Mouse (Mus musculus) frontal cortex, postnatal 25 days (tissue): ENCODE results near the gene Vcam1.

Source experiments
- DNase-seq, 2 experiments: peaks; one replicate each; pipeline ENCODE4 v3.0.0; 2022; ENCODE audit warnings: low spot score in 2 of 2

Vcam1 gene

GRCm38 (mm10) chr3:116129259-116129738 lies at the start of gene Vcam1:
Gene Vcam1, minus strand, starts transcription at chr3:116129688.
- DNase-seq: peak; percentile 14 to 18

- no peak for DNase-seq
Measured at GRCm38 (mm10) chr3:116175106-116175505, 45.6 kb upstream of the Vcam1 start.

- DNase-seq: no peak
Measured at GRCm38 (mm10) chr3:116171461-116171860, 42.0 kb upstream of the Vcam1 start.

- DNase-seq: no peak
Measured at GRCm38 (mm10) chr3:116168056-116168455, 38.6 kb upstream of the Vcam1 start.

- no peak for DNase-seq
Measured at GRCm38 (mm10) chr3:116166296-116166695, 36.8 kb upstream of the Vcam1 start.

- no peak for DNase-seq
Measured at GRCm38 (mm10) chr3:116165030-116165429, 35.5 kb upstream of the Vcam1 start.

- no peak for DNase-seq
Measured at GRCm38 (mm10) chr3:116163517-116163916, 34.0 kb upstream of the Vcam1 start.

GRCm38 (mm10) chr3:116162097-116162666 lies 32.7 kb upstream of the Vcam1 start:
- no peak for DNase-seq

- DNase-seq: no peak
Measured at GRCm38 (mm10) chr3:116159376-116159775, 29.9 kb upstream of the Vcam1 start.

GRCm38 (mm10) chr3:116157447-116157990 lies 28.0 kb upstream of the Vcam1 start:
- no peak for DNase-seq

- DNase-seq: no peak
Measured at GRCm38 (mm10) chr3:116150056-116150632, 20.7 kb upstream of the Vcam1 start.

- DNase-seq: no peak
Measured at GRCm38 (mm10) chr3:116149096-116149495, 19.6 kb upstream of the Vcam1 start.

- no peak for DNase-seq
Measured at GRCm38 (mm10) chr3:116148676-116149075, 19.2 kb upstream of the Vcam1 start.

GRCm38 (mm10) chr3:116141226-116141625 lies 11.7 kb upstream of the Vcam1 start:
- DNase-seq: no peak

- no peak for DNase-seq
Measured at GRCm38 (mm10) chr3:116139000-116139399, 9.5 kb upstream of the Vcam1 start.

GRCm38 (mm10) chr3:116138081-116138480 lies 8.6 kb upstream of the Vcam1 start:
- no peak for DNase-seq

- DNase-seq: no peak
Measured at GRCm38 (mm10) chr3:116133363-116133762, 3.9 kb upstream of the Vcam1 start.

- no peak for DNase-seq
Measured at GRCm38 (mm10) chr3:116130711-116131110, 1.2 kb upstream of the Vcam1 start.

- no peak for DNase-seq
Measured at GRCm38 (mm10) chr3:116129841-116130595, 530 bp upstream of the Vcam1 start.

- no peak for DNase-seq
Measured at GRCm38 (mm10) chr3:116128311-116129204, 930 bp downstream of the Vcam1 start.

GRCm38 (mm10) chr3:116127836-116128235 lies 1.7 kb downstream of the Vcam1 start:
- DNase-seq: no peak

- no peak for DNase-seq
Measured at GRCm38 (mm10) chr3:116127281-116127680, 2.2 kb downstream of the Vcam1 start.
